Mouse (Mus musculus): ENCODE data around the gene Trim2. TPM values are rescaled to one million over a fixed set of nuclear protein-coding genes. Genes with fewer than 3 reads are reported as not detected.

Trim2 gene
- polyA plus RNA-seq, 1 experiment from 2014 or later, result 138 TPM

GRCm38 (mm10) chr3:84246421-84246861 is 60.2 kb downstream of the Trim2 start:
- H3K9me3 ChIP-seq (replicated peaks), result no peaks in the 10 kb centered on the region
- ATAC-seq, result peak; percentile 25; the same call in 1 of the 2 replicates
- H3K4me1 ChIP-seq, result peaks cover 39% of the 10 kb centered on the region
- H3K4me3 ChIP-seq, result no peak overlapping the region
- H3K27ac ChIP-seq, result no peak overlapping the region
- 65% methylated on average over 7 of the region's 7 CpGs for WGBS
- peaks cover 17% of the 10 kb centered on the region; the same call in 1 of the 2 replicates for H3K36me3 ChIP-seq (ENCODE audit: poor library complexity, severe bottlenecking)
- no peaks in the 10 kb centered on the region; the same call in 1 of the 2 replicates for H3K27me3 ChIP-seq
- H3K4me2 ChIP-seq, result no peak overlapping the region
- H3K9ac ChIP-seq, result no peak overlapping the region

DNA sequence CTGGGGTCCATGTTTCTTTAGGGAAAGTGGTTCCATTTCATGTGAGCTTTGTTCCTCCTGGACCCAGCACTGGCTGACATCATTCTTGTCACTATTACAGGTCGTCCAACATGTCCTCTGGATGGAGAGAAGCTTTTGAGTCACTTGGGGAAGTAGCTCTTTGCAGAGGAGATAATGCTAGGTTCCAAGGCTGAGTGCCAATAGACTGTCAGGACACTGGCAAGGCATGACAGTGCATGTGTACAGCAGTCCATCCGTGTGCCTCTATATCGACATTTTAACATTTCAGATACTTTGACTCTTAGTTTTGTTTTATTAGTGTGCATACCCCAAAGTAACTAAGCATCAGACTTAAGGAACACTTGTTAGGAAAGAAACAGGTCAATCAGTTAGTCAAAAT is 63.6 kb downstream of the Trim2 start:
- 87% methylated on average over 3 of the region's 3 CpGs for WGBS
- ATAC-seq, result no peak
- Histone ChIP-seq H3K27ac (no peak overlapping the region), H3K36me3 (ENCODE audit: poor library complexity, severe bottlenecking) (peaks cover 17% of the 10 kb centered on the region), H3K27me3 (no peaks in the 10 kb centered on the region), H3K9me3 (replicated peaks) (0 out of 2 replicates have a peak, but pooled peaks cover 7% of the 10 kb centered on the region), H3K4me3 (no peak overlapping the region), H3K4me1 (peaks cover 36% of the 10 kb centered on the region), H3K9ac (no peak overlapping the region), H3K4me2 (no peak overlapping the region)

DNA sequence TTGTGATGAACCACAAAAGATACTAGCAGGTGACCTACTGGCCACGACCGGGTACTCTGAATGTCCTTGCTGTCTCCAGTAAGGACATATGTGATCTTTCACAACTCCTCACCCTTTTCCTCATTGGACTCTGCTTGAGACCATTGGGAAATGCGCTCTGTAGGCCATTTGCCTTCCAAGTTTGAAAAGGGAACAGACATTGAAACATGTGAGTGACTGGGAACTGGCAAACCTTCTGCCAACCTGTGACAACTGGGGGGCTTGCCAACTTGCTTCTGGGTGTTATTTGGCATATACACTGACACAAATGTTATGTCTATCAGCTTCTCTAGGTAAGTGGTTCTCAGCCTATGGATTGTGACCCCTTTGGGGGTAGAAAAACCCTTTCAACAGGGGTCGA is 64.2 kb downstream of the Trim2 start:
- Histone ChIP-seq H3K4me2 (no peak overlapping the region), H3K36me3 (ENCODE audit: poor library complexity, severe bottlenecking) (peaks cover 17% of the 10 kb centered on the region), H3K9ac (no peak overlapping the region), H3K27me3 (no peaks in the 10 kb centered on the region), H3K4me3 (no peak overlapping the region), H3K4me1 (peaks cover 36% of the 10 kb centered on the region), H3K27ac (no peak overlapping the region), H3K9me3 (replicated peaks) (0 out of 2 replicates have a peak, but pooled peaks cover 7% of the 10 kb centered on the region)
- peak; percentile 52 for ATAC-seq
- WGBS, result 82% methylated on average over 4 of the region's 4 CpGs

- H3K4me1 ChIP-seq, result peaks cover 25% of the 10 kb centered on the region
- ATAC-seq, result no peak
- peaks cover 21% of the 10 kb centered on the region for H3K36me3 ChIP-seq (ENCODE audit: poor library complexity, severe bottlenecking)
- H3K4me2 ChIP-seq, result no peak overlapping the region
- no peak overlapping the region for H3K27ac ChIP-seq
- H3K4me3 ChIP-seq, result no peak overlapping the region
- H3K27me3 ChIP-seq, result no peaks in the 10 kb centered on the region
- H3K9ac ChIP-seq, result no peak overlapping the region
- WGBS, result 95% methylated on average over 4 of the region's 4 CpGs
- H3K9me3 ChIP-seq (replicated peaks), result 0 out of 2 replicates have a peak, but pooled peaks cover 7% of the 10 kb centered on the region
Measured at GRCm38 (mm10) chr3:84241098-84241497, 65.6 kb downstream of the Trim2 start.

- Histone ChIP-seq H3K4me2 (no peak overlapping the region), H3K27ac (no peak overlapping the region; the same call in 1 of the 2 replicates), H3K9me3 (replicated peaks) (0 out of 2 replicates have a peak, but pooled peaks cover 2% of the 10 kb centered on the region), H3K9ac (no peak overlapping the region), H3K4me1 (peaks cover 22% of the 10 kb centered on the region), H3K4me3 (no peak overlapping the region), H3K36me3 (ENCODE audit: poor library complexity, severe bottlenecking) (peaks cover 16% of the 10 kb centered on the region), H3K27me3 (no peaks in the 10 kb centered on the region)
- 72% methylated on average over 10 of the region's 10 CpGs for WGBS
- peak; percentile 50; the same call in 1 of the 2 replicates for ATAC-seq
Measured at GRCm38 (mm10) chr3:84235420-84236304, 71.0 kb downstream of the Trim2 start.

- Histone ChIP-seq H3K4me1 (peaks cover 24% of the 10 kb centered on the region), H3K9ac (no peak overlapping the region), H3K27me3 (no peaks in the 10 kb centered on the region), H3K4me3 (no peak overlapping the region), H3K9me3 (replicated peaks) (no peaks in the 10 kb centered on the region), H3K27ac (no peak overlapping the region), H3K36me3 (ENCODE audit: poor library complexity, severe bottlenecking) (peaks cover 13% of the 10 kb centered on the region), H3K4me2 (no peak overlapping the region)
- no peak for ATAC-seq
- 89% methylated on average over 4 of the region's 4 CpGs for WGBS
Measured at GRCm38 (mm10) chr3:84234562-84234961, 72.1 kb downstream of the Trim2 start.

- H3K9me3 ChIP-seq (replicated peaks), result no peaks in the 10 kb centered on the region
- H3K27me3 ChIP-seq, result no peaks in the 10 kb centered on the region
- no peak overlapping the region for H3K4me3 ChIP-seq
- peaks cover 13% of the 10 kb centered on the region for H3K36me3 ChIP-seq (ENCODE audit: poor library complexity, severe bottlenecking)
- no peak for ATAC-seq
- no peak overlapping the region for H3K9ac ChIP-seq
- H3K27ac ChIP-seq, result no peak overlapping the region
- H3K4me1 ChIP-seq, result peaks cover 30% of the 10 kb centered on the region
- H3K4me2 ChIP-seq, result no peak overlapping the region
- 82% methylated on average over 5 of the region's 5 CpGs for WGBS
Measured at GRCm38 (mm10) chr3:84233663-84234415, 72.8 kb downstream of the Trim2 start.

DNA sequence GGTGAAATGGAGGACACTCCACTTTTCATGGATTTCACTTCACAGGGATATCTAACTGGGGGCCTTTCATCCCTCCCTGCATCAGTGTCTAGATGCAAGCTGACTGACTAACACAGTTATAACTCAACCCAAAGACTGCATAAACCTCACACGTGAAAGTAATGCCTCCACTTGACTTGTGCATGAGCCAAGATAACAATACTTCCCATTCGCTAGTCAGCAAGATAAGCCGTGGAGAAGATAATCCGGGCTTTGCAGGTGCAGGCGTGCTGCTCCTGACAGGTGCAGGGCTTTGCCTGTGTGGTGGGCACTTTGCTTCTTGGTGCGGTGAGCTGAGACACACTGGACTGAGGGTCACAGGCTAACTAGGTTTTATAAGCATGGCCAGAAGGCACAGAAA is 74.4 kb downstream of the Trim2 start:
- Histone ChIP-seq H3K4me2 (no peak overlapping the region), H3K4me1 (peaks cover 31% of the 10 kb centered on the region)
- 88% methylated on average over 6 of the region's 6 CpGs for WGBS

GRCm38 (mm10) chr3:84230988-84231387 is 75.7 kb downstream of the Trim2 start:
- 8% methylated on average over 3 of the region's 3 CpGs for WGBS
- Histone ChIP-seq H3K4me3 (no peak overlapping the region), H3K27ac (no peak overlapping the region), H3K9ac (no peak overlapping the region), H3K36me3 (ENCODE audit: poor library complexity, severe bottlenecking) (peaks cover 9% of the 10 kb centered on the region), H3K27me3 (no peaks in the 10 kb centered on the region), H3K4me2 (no peak overlapping the region), H3K9me3 (replicated peaks) (no peaks in the 10 kb centered on the region), H3K4me1 (peaks cover 33% of the 10 kb centered on the region)
- no peak for ATAC-seq

More for the DNA sequence above, 74.4 kb downstream of the Trim2 start:
- Histone ChIP-seq H3K27ac (no peak overlapping the region), H3K4me3 (no peak overlapping the region), H3K9ac (no peak overlapping the region), H3K36me3 (ENCODE audit: poor library complexity, severe bottlenecking) (peaks cover 13% of the 10 kb centered on the region), H3K27me3 (no peaks in the 10 kb centered on the region), H3K9me3 (replicated peaks) (no peaks in the 10 kb centered on the region)
- no peak for ATAC-seq

- peak; percentile 34 for ATAC-seq
- Histone ChIP-seq H3K9ac (no peak overlapping the region), H3K4me2 (peak overlapping the region; percentile 77), H3K4me3 (peak overlapping the region; percentile 46), H3K27me3 (no peaks in the 10 kb centered on the region), H3K27ac (0 out of 2 replicates have a peak overlapping the region, but pooled peaks have one; percentile 14), H3K36me3 (ENCODE audit: poor library complexity, severe bottlenecking) (peaks cover 16% of the 10 kb centered on the region), H3K4me1 (peaks cover 33% of the 10 kb centered on the region), H3K9me3 (replicated peaks) (no peaks in the 10 kb centered on the region)
- whole genome bisulfite sequencing, result 9% methylated on average over 15 of the region's 15 CpGs
Measured at GRCm38 (mm10) chr3:84228911-84229310, 77.8 kb downstream of the Trim2 start.

- H3K4me3 ChIP-seq, result peak overlapping the region; percentile 46
- ATAC-seq, result peak; percentile 91
- peak overlapping the region; percentile 85 for H3K27ac ChIP-seq
- H3K9ac ChIP-seq, result peak overlapping the region; percentile 64
- peaks cover 33% of the 10 kb centered on the region for H3K4me1 ChIP-seq
- WGBS, result 1% methylated on average over 18 of the region's 18 CpGs
- H3K36me3 ChIP-seq (ENCODE audit: poor library complexity, severe bottlenecking), result peaks cover 12% of the 10 kb centered on the region
- H3K4me2 ChIP-seq, result peak overlapping the region; percentile 77
- no peaks in the 10 kb centered on the region for H3K27me3 ChIP-seq
- no peaks in the 10 kb centered on the region for H3K9me3 ChIP-seq (replicated peaks)
Measured at GRCm38 (mm10) chr3:84228203-84228870, 78.3 kb downstream of the Trim2 start.

All from forebrain, embryonic 13.5 days (tissue).